Mouse (Mus musculus) limb, embryonic 11.5 days (tissue): ENCODE data around the gene Usp39. TPM values are rescaled to one million over a fixed set of nuclear protein-coding genes. Genes with fewer than 3 reads are reported as not detected.

Experiments used
- ATAC-seq: fragments of 200-750 bp; cut with Nextera tagmentation; 2 replicates; pipeline ENCODE4 v1.8.0; 2017; ENCODE audit warnings: low read depth; ENCODE audit not compliant: insufficient number of reproducible peaks, low FRiP score, low TSS enrichment
- DNase-seq: peaks from one replicate; pipeline ENCODE4 v3.0.0-alpha.2; 2015; ENCODE audit warnings: low spot score
- H3K27ac ChIP-seq: fragments of 300-500 bp; sonication (generic); replicated peaks from 2 replicates; pipeline ENCODE4 v1.5.1; 2014; ENCODE audit warnings: low read depth, mild to moderate bottlenecking, low read length
- H3K27me3 ChIP-seq: fragments of 300-500 bp; sonication (generic); 2 replicates; pipeline ENCODE4 v1.6.1; 2014; ENCODE audit warnings: mild to moderate bottlenecking, low read length, mixed read lengths; ENCODE audit not compliant: control insufficient read depth, insufficient read depth
- H3K36me3 ChIP-seq: fragments of 300-500 bp; sonication (generic); 2 replicates; pipeline ENCODE4 v1.6.1; 2014; ENCODE audit warnings: mild to moderate bottlenecking, low read length, moderate library complexity, mixed read lengths; ENCODE audit not compliant: control insufficient read depth, insufficient read depth
- H3K4me1 ChIP-seq: fragments of 300-500 bp; sonication (generic); 2 replicates; pipeline ENCODE4 v1.6.1; 2014; ENCODE audit warnings: low read length, mixed read lengths; ENCODE audit not compliant: control insufficient read depth, insufficient read depth
- H3K4me2 ChIP-seq: fragments of 300-500 bp; sonication (generic); 2 replicates; pipeline ENCODE4 v1.6.1; 2014; ENCODE audit warnings: low read depth, mild to moderate bottlenecking, moderate library complexity; ENCODE audit not compliant: severe bottlenecking
- H3K4me3 ChIP-seq: fragments of 300-500 bp; sonication (generic); 2 replicates; pipeline ENCODE4 v1.5.1; 2014; ENCODE audit warnings: low read depth, low read length
- H3K9ac ChIP-seq: fragments of 300-500 bp; sonication (generic); 2 replicates; pipeline ENCODE4 v1.6.1; 2014; ENCODE audit warnings: mild to moderate bottlenecking, low read length
- H3K9me3 ChIP-seq: fragments of 300-500 bp; sonication (generic); 2 replicates; pipeline ENCODE4 v1.6.1; 2016; ENCODE audit warnings: low read length; ENCODE audit not compliant: control insufficient read depth
- WGBS: fragments of 180-500 bp; shearing (Covaris S2); extraction: QIAGEN DNeasy Blood & Tissue Kit; methylation state at CpG from one replicate; pipeline ENCODE4 v1.1.7; 2014; 5-methylcytosine and 5-hydroxymethylcytosine counted together
- polyA plus RNA-seq: library from polyadenylated mRNA; unstranded; fragments of >200 nt; fragmentation: Nextera tagmentation; extraction: Ambion mirVana; gene quantifications from 2 replicates; pipeline ENCODE4 v1.2.1, GENCODE M21; 2014

The Usp39 gene
- polyA plus RNA-seq, 1 experiment from 2014 or later = 101 TPM

GRCm38 (mm10) chr6:72378510-72379234 lies 33.7 kb upstream of the Usp39 start:
- Histone ChIP-seq H3K36me3 (no peaks in the 10 kb centered on the region), H3K9me3 (no peaks in the 10 kb centered on the region), H3K4me1 (peaks cover 8% of the 10 kb centered on the region), H3K4me3 (no peak overlapping the region), H3K4me2 (no peak overlapping the region), H3K27ac (no peak overlapping the region), H3K9ac (no peak overlapping the region), H3K27me3 (peaks cover 3% of the 10 kb centered on the region; the same call in 1 of the 2 replicates)
- DNase-seq (no peak), ATAC-seq (no peak)
- 88% methylated on average over 8 of the region's 8 CpGs for WGBS

GRCm38 (mm10) chr6:72374820-72375563 lies 30.0 kb upstream of the Usp39 start:
- WGBS = 86% methylated on average over 15 of the region's 15 CpGs
- ATAC-seq (no peak), DNase-seq (no peak)
- peaks cover 3% of the 10 kb centered on the region for H3K4me1 ChIP-seq
- H3K9ac ChIP-seq = no peak overlapping the region
- H3K9me3 ChIP-seq = no peaks in the 10 kb centered on the region
- H3K4me2 ChIP-seq = no peak overlapping the region
- H3K4me3 ChIP-seq = no peak overlapping the region
- peaks cover 1% of the 10 kb centered on the region; the same call in 1 of the 2 replicates for H3K27me3 ChIP-seq
- no peaks in the 10 kb centered on the region for H3K36me3 ChIP-seq
- no peak overlapping the region for H3K27ac ChIP-seq

GRCm38 (mm10) chr6:72374206-72374605 lies 29.2 kb upstream of the Usp39 start:
- Histone ChIP-seq H3K36me3 (no peaks in the 10 kb centered on the region), H3K9me3 (no peaks in the 10 kb centered on the region), H3K27ac (no peak overlapping the region), H3K4me3 (no peak overlapping the region), H3K4me2 (no peak overlapping the region), H3K9ac (no peak overlapping the region), H3K27me3 (no peaks in the 10 kb centered on the region), H3K4me1 (no peaks in the 10 kb centered on the region)
- 77% methylated on average over 7 of the region's 7 CpGs for WGBS
- DNase-seq (no peak), ATAC-seq (no peak)

GRCm38 (mm10) chr6:72373184-72373583 lies 28.2 kb upstream of the Usp39 start:
- no peaks in the 10 kb centered on the region for H3K36me3 ChIP-seq
- no peak for DNase-seq
- no peaks in the 10 kb centered on the region for H3K4me1 ChIP-seq
- H3K4me3 ChIP-seq = no peak overlapping the region
- no peak overlapping the region for H3K4me2 ChIP-seq
- no peak for ATAC-seq
- H3K27me3 ChIP-seq = no peaks in the 10 kb centered on the region
- no peak overlapping the region for H3K9ac ChIP-seq
- 90% methylated on average over 4 of the region's 4 CpGs for WGBS
- no peaks in the 10 kb centered on the region for H3K9me3 ChIP-seq
- no peak overlapping the region for H3K27ac ChIP-seq

- no peak overlapping the region for H3K9ac ChIP-seq
- no peak overlapping the region for H3K27ac ChIP-seq
- no peak overlapping the region for H3K4me3 ChIP-seq
- no peak for DNase-seq
- no peaks in the 10 kb centered on the region for H3K36me3 ChIP-seq
- no peaks in the 10 kb centered on the region for H3K9me3 ChIP-seq
- 41% methylated on average over 1 of the region's 1 CpGs for WGBS
- no peak for ATAC-seq
- H3K4me1 ChIP-seq = no peaks in the 10 kb centered on the region
- no peak overlapping the region for H3K4me2 ChIP-seq
- H3K27me3 ChIP-seq = no peaks in the 10 kb centered on the region
Observed at GRCm38 (mm10) chr6:72371571-72371970, 26.6 kb upstream of the Usp39 start.

GRCm38 (mm10) chr6:72371147-72371546 lies 26.2 kb upstream of the Usp39 start:
- Histone ChIP-seq H3K36me3 (no peaks in the 10 kb centered on the region), H3K4me2 (no peak overlapping the region), H3K27me3 (no peaks in the 10 kb centered on the region), H3K4me3 (no peak overlapping the region), H3K4me1 (no peaks in the 10 kb centered on the region), H3K9me3 (no peaks in the 10 kb centered on the region), H3K27ac (no peak overlapping the region), H3K9ac (no peak overlapping the region)
- ATAC-seq (no peak), DNase-seq (no peak)
- WGBS = 51% methylated on average over 5 of the region's 5 CpGs

- H3K4me1 ChIP-seq = no peaks in the 10 kb centered on the region
- ATAC-seq = no peak
- no peak overlapping the region for H3K4me2 ChIP-seq
- H3K36me3 ChIP-seq = no peaks in the 10 kb centered on the region
- no peak overlapping the region for H3K27ac ChIP-seq
- no peaks in the 10 kb centered on the region for H3K27me3 ChIP-seq
- H3K9me3 ChIP-seq = no peaks in the 10 kb centered on the region
- WGBS = 84% methylated on average over 12 of the region's 12 CpGs
- H3K4me3 ChIP-seq = no peak overlapping the region
- no peak overlapping the region for H3K9ac ChIP-seq
- DNase-seq = no peak
Observed at GRCm38 (mm10) chr6:72370091-72370490, 25.1 kb upstream of the Usp39 start.

- ATAC-seq = no peak
- Histone ChIP-seq H3K27ac (no peak overlapping the region), H3K36me3 (no peaks in the 10 kb centered on the region), H3K9me3 (no peaks in the 10 kb centered on the region), H3K4me1 (no peaks in the 10 kb centered on the region), H3K27me3 (no peaks in the 10 kb centered on the region), H3K4me2 (no peak overlapping the region), H3K9ac (no peak overlapping the region), H3K4me3 (no peak overlapping the region)
- DNase-seq = no peak
- 71% methylated on average over 4 of the region's 4 CpGs for WGBS
Observed at GRCm38 (mm10) chr6:72369557-72369956, 24.6 kb upstream of the Usp39 start.
